Mouse (Mus musculus): ENCODE measurements around the gene Higd1c. TPM values are rescaled to one million over a fixed set of nuclear protein-coding genes. Genes with fewer than 3 reads are reported as not detected.
"Not testable (repeated sequence)": the region's sequence is repeated elsewhere in the genome, so short reads cannot be mapped to it uniquely, and the experiment has no call there.

The Higd1c gene
- total RNA-seq, 2 experiments from 2014 or later = not detected

GRCm38 (mm10) chr15:100402347-100402746, 38.0 kb downstream of the Higd1c start:
- intact Hi-C loops (cut with DNase I) = no loop called here
- DNase-seq (ENCODE audit: low spot score in 2 of 2) = no peak

DNA sequence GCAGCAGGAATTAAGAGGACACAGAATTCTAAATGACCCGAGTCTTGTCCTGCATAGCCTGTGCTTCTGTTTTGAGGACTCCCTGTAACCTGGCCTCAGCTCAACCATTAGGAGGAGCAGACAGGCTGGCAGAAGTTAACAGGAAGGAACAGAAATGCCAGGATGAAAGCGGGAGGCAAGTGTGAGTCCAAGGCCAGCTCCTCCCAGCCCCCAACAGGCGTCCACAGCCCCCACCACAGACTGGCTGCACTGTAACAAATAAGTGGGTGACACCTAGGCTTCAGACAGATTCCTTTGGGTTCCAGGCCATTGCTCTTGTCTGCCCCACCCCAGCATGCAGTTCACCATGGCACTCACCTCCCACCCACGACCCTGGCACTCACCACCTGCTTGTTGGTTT, 38.5 kb downstream of the Higd1c start:
- no peak for DNase-seq (ENCODE audit: low spot score in 2 of 2)
- intact Hi-C loops (cut with DNase I) = no loop called here

DNA sequence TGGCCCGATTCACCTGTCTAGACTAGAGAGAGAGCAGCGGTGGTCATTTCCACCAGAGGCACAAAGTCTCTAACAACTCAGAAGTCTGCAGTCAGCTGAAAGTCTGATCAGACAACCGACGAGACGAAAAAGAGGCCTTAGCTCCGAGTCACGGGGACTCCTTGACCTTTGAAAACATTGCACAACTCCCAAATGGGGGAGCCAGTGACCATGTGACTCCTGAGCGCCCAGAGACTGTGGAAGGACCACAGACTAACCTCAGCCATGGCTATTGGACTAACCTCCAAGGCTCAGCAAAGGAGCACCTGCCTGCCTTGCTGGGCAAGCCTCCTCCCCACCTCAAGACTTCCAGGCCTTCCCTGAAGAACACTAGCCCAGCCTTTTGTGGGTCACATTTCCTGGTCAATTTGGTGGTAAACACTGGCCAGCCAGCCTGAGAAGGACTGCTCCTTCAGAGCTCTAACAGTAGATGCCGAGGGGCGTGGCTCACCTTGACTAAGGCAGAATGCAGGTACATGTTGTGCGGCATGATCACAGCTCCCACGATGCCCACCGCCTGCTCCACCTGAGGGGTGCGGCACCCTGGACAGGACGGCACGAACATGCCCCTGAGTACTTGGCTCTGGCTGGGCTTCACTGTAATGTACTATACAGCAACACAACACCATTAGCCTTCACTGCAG, 39.1 kb downstream of the Higd1c start:
- DNase-seq (ENCODE audit: low spot score in 2 of 2) = no peak
- intact Hi-C loops (cut with DNase I) = no loop called here

- intact Hi-C loops (cut with DNase I) = no loop called here
- no peak for DNase-seq (ENCODE audit: low spot score in 2 of 2)
Observed at GRCm38 (mm10) chr15:100406088-100406487, 41.7 kb downstream of the Higd1c start.

GRCm38 (mm10) chr15:100410918-100411672, 46.8 kb downstream of the Higd1c start:
- no peak for DNase-seq (ENCODE audit: low spot score in 2 of 2)
- intact Hi-C loops (cut with DNase I) = no loop called here

DNA sequence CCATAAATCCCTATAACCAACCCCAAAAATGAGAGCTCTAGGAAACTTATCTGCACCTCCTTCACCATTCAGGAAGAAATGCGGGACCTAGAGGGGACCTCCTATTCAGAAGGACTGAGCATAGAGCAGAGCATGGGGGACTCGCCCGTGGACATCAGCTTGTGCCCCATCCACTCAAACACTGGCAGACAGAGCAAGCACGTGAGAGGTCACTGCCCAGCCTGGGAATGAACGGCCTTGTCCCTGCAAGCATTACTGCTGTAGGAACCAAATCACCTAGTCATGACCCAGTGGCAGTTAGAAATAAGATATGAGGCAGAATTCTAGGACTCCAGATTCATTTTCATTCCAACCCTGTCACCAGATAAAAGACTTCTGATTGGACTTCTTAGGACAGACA, 47.4 kb downstream of the Higd1c start:
- no peak for DNase-seq (ENCODE audit: low spot score in 2 of 2)
- intact Hi-C loops (cut with DNase I) = no loop called here

DNA sequence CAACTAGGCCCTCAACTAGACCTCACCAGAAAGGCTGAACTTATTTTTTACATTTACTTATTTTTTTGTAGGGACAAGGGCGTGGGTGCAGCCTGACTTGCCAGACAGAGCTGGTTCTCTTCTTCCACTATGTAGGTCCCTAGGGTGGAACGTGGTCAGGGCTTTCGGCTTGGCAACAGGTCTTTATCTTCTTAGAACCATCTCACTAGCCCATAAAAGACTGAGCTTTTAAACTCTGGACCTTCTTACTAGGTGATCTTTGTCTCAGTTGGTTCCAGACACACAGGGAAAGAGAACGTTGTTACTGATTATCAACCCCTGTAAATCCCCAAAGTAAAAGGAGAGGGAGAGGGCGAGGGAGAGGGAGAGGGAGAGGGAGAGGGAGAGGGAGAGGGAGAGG, 49.0 kb downstream of the Higd1c start:
- DNase-seq (ENCODE audit: low spot score in 2 of 2) = no peak
- intact Hi-C loops (cut with DNase I) = no loop called here

GRCm38 (mm10) chr15:100414011-100414410, 49.7 kb downstream of the Higd1c start:
- no peak for DNase-seq (ENCODE audit: low spot score in 2 of 2)
- intact Hi-C loops (cut with DNase I) = no loop called here

DNA sequence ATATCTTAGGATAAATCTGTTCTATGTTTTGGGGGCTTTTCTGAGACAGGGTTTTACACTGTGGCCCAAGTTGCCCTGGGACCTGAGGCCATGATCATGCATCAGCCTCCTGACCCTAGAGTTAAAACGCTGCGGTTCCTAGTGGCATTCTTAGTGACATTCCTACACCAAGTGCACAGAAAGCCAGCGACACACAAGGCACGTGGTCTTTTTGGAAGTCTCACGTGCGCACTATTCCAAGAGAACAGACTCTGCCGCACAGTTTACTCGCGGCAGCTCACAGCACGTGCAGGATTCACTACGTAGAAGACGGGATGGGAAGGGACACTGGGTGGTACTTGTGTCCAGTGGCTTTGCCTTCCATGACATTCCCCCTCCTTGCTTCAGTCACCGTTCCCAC, 50.6 kb downstream of the Higd1c start:
- intact Hi-C loops (cut with DNase I) = no loop called here
- DNase-seq (ENCODE audit: low spot score in 2 of 2) = no peak

DNA sequence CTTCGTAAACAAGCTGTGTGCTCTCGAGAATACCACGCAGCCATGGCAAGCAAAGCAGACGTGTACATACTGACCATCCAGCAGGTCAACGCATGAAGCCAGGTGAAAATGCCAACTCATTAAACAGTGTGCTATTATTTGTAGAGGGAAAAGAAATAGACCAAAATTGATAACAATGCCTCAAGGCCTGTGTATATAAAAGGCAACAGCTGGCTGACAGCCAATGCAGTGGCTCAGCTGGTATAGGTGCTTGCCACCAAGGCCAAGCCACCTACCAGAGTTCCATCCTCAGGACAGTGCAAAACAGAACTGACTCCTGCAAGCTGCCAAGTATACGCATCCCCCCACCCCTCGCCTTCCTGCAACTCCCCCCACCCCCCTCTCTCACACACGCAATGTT, 51.3 kb downstream of the Higd1c start:
- no peak for DNase-seq (ENCODE audit: low spot score in 2 of 2)
- intact Hi-C loops (cut with DNase I) = no loop called here

GRCm38 (mm10) chr15:100417854-100418450, 53.6 kb downstream of the Higd1c start:
- DNase-seq (ENCODE audit: low spot score in 2 of 2) = no peak

GRCm38 (mm10) chr15:100419311-100419710, 55.0 kb downstream of the Higd1c start:
- intact Hi-C loops (cut with DNase I) = no loop called here
- no peak for DNase-seq (ENCODE audit: low spot score in 2 of 2)

More at GRCm38 (mm10) chr15:100417854-100418450, 53.6 kb downstream of the Higd1c start:
- intact Hi-C loops (cut with DNase I) = no loop called here

DNA sequence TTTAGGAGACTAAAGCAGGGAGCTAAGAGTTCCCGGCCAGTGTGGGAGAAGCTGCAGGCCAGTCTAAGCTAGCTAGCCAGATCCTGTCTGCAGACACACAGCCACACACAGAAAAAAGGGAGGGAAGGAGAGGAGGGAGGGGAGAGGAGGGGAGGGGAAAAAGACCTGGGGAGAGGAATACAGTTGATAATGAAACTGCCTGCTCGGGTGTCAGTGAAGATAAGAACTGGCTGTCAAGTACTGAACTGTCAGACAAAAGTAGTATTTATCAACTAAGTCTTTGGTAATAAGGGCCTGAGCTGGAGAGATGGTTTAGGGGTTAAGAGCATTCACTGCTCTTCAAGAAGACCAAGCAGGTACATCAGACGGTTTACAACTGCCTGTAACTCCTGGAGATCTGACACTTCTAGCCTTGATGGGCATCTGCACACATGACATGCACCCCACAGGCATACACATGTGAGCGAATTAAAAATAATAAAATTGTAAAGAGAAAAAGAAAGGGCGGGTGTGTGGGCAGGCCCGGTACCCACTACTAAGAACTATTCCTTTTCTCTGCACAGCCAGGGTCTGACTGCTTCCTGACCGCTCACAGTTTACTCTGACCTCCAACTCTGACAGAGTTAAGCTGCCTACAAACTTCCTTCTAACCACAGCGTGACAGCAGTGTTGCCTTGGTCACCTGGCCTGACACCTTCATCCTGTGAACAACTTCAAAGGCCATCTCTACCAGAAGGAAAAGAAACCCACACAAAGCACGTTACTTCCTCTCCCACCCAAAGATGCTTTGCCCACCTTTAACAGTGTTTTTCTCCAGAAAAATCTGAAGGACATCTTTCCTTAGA, 55.8 kb downstream of the Higd1c start:
- DNase-seq (ENCODE audit: low spot score in 2 of 2) = no peak
- intact Hi-C loops (cut with DNase I) = no loop called here

DNA sequence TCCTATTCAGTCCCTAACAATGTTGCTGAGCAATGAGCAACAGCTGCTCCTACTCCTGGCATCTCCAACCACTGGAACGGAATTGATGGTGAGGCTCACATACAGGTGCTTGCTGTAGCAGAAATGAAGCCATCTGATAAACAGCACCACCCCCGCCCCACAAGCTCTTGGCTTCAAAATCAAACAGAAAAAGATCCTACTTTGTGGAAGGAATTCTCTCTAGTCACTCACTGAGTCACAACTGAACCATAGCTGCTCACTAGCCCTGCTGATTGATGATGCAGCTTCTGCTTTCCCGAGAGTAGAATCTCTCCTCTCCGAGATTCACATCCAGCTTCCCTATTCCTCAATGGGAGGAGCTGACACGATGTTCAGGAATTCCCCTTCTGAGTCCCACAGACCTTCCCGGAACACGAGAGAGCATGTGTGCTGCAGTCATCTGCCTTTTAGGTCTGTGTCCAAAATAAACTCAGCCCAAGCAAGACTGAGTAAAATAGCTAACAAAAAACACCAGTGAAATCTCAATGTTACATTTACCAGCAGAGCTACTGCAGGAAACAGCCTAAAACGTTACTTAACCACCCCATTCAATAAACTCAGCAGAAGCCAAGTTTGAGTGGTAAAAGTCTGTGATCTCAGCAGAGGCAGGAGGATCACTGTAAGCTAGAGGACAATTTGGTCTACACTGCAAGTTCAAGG, 56.9 kb downstream of the Higd1c start:
- peak in 1 of 2 experiments; percentile 49 for DNase-seq (ENCODE audit: low spot score in 2 of 2)
- intact Hi-C loops (cut with DNase I) = no loop called here

DNA sequence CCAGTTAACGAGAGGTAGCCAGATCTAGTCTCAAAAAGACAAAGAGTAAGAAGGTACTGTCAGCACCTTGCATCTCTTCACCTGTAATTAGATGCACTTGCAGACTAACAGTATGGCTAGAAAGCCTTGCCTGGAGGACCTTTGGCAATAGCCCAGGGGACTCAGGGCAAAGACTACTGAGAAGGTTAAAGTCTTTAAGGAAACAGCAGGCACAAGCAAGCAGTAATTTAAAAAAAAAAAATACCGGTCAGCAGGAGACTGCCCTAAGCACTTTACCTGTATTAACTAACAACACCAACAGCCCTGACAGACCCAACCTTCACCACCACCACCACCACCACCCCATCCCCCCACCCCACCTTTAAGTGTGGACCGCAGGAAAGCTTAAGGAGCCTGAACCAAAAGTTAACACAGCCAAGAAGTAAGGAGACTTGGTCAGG, 57.4 kb downstream of the Higd1c start, which contains the start of gene Gm5475:
TSS of gene Gm5475 (plus strand) at position 390 of the 440 bp plus-strand sequence.
- intact Hi-C loops (cut with DNase I) = loop anchor here (2.0 kb wide), 1 partner anchor 47 kb away; the partner anchor contains the start of gene Letmd1
- not testable (repeated sequence) for DNase-seq (ENCODE audit: low spot score in 2 of 2)

- peak in 1 of 2 experiments; percentile 49 for DNase-seq (ENCODE audit: low spot score in 2 of 2)
- intact Hi-C loops (cut with DNase I) = loop anchor here (2.0 kb wide), 1 partner anchor 46 kb away; the partner anchor contains the start of gene Letmd1
Observed at GRCm38 (mm10) chr15:100422476-100422875, 58.1 kb downstream of the Higd1c start.

DNA sequence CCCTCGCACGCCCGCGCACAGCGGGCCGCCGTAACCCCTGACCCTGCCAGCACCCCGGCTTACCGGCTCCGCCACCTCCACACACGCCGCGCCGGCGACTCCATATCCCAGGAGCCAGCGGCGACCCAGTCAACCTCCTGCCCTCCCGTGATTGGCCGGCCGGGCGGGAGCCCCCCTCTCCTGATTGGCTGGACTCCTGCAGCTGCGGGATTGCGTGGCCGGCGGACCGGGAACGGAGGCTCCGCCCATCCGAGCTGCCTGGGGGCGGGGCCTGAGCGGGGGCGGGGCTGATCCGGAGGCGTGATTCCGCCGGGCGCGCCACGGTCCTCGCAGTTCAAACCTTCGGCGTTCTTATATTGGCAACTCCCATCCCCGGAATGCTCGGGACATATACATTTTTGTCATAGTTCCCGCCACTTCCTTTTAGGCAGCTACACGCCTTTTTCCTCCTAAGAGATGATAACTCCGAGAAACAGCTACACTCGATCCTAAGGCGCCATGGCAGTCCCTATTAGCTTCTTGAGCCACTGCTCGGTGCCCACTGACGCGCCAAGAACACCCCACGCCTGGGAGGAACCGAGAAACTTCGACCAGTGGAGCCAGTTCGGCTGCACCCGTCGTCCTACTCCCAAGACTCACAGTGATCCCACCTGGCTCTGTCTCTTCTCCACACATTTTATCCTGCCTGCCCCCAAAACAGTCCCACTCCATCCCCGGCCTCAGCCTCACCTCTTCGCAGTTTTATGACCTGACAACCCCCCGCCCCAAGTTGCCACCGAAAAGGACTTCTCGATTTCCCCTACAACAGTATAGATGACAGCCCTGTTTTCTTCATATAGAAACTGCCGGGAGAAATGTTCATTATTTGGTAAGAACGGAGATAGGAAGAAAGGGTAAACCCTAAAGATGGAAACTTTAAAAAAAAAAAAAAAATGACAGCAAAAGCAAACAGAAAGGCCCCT, 58.8 kb downstream of the Higd1c start:
- intact Hi-C loops (cut with DNase I) = loop anchor here (2.0 kb wide), 1 partner anchor 46 kb away; the partner anchor contains the start of gene Letmd1

DNA sequence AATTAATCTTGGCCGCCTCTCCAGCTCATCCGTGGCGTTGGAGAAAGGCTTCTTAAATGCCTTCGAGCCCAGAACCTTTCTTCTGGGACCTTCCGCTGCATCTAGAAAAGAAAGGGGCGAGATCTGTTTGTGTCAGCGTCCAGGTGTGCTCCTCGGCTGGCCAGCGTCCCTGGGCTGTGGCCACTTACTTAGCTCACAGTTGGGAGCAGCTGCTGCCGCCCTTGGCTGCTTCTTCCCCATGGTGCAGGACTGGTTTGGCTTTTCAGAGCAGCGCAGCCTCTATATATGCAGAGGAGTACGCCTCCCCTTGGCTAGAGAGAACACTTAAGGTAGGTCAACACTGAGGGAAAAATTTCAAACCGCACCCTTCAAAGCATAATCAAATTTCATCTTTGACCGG, 59.6 kb downstream of the Higd1c start:
- intact Hi-C loops (cut with DNase I) = loop anchor here (2.0 kb wide), 1 partner anchor 45 kb away; the partner anchor contains the start of gene Letmd1
- no peak for DNase-seq (ENCODE audit: low spot score in 2 of 2)

More for the DNA sequence above, 58.8 kb downstream of the Higd1c start:
- peak; percentile 96 to 98 for DNase-seq (ENCODE audit: low spot score in 2 of 2)

Data from left cerebral cortex, postnatal 25 days (tissue).